Mouse (Mus musculus): Measurements from ENCODE around the gene Dnaja3. TPM values are rescaled to one million over a fixed set of nuclear protein-coding genes. Genes with fewer than 3 reads are reported as not detected.

Dnaja3 gene
- polyA plus RNA-seq, 1 experiment = 21.3 TPM

- H3K27ac ChIP-seq (ENCODE audit: insufficient read depth, low read depth, low read length) = no peak overlapping the region
- no peak overlapping the region for H3K4me3 ChIP-seq (ENCODE audit: insufficient read depth, low read length)
- TF ChIP-seq CTCF (IDR thresholded peaks at IDR 0.05; ENCODE audit: low read depth, low read length) (no peak), POLR2A (IDR thresholded peaks at IDR 0.05; ENCODE audit: borderline replicate concordance, low read depth, low read length) (no peak)
- H3K4me1 ChIP-seq (ENCODE audit: control insufficient read depth, insufficient read depth, low read length) = no peaks in the 10 kb centered on the region
Measured at GRCm38 (mm10) chr16:4598041-4598440, 41.7 kb upstream of the Dnaja3 start.

- H3K27ac ChIP-seq (ENCODE audit: insufficient read depth, low read depth, low read length) = no peak overlapping the region
- TF ChIP-seq POLR2A (IDR thresholded peaks at IDR 0.05; ENCODE audit: borderline replicate concordance, low read depth, low read length) (no peak), CTCF (IDR thresholded peaks at IDR 0.05; ENCODE audit: low read depth, low read length) (no peak)
- H3K4me3 ChIP-seq (ENCODE audit: insufficient read depth, low read length) = no peak overlapping the region
- H3K4me1 ChIP-seq (ENCODE audit: control insufficient read depth, insufficient read depth, low read length) = no peaks in the 10 kb centered on the region
Measured at GRCm38 (mm10) chr16:4598891-4599543, 40.8 kb upstream of the Dnaja3 start.

GRCm38 (mm10) chr16:4599616-4600015 is 40.2 kb upstream of the Dnaja3 start:
- TF ChIP-seq CTCF (IDR thresholded peaks at IDR 0.05; ENCODE audit: low read depth, low read length) = no peak
- no peak for TF ChIP-seq POLR2A (IDR thresholded peaks at IDR 0.05; ENCODE audit: borderline replicate concordance, low read depth, low read length)
- Histone ChIP-seq H3K4me3 (ENCODE audit: insufficient read depth, low read length) (no peak overlapping the region), H3K27ac (ENCODE audit: insufficient read depth, low read depth, low read length) (no peak overlapping the region), H3K4me1 (ENCODE audit: control insufficient read depth, insufficient read depth, low read length) (no peaks in the 10 kb centered on the region)

GRCm38 (mm10) chr16:4600701-4601310 is 39.0 kb upstream of the Dnaja3 start:
- no peak overlapping the region for H3K4me3 ChIP-seq (ENCODE audit: insufficient read depth, low read length)
- TF ChIP-seq CTCF (IDR thresholded peaks at IDR 0.05; ENCODE audit: low read depth, low read length) (no peak), POLR2A (IDR thresholded peaks at IDR 0.05; ENCODE audit: borderline replicate concordance, low read depth, low read length) (no peak)
- H3K4me1 ChIP-seq (ENCODE audit: control insufficient read depth, insufficient read depth, low read length) = peaks cover 1% of the 10 kb centered on the region; the same call in 1 of the 2 replicates
- no peak overlapping the region for H3K27ac ChIP-seq (ENCODE audit: insufficient read depth, low read depth, low read length)

- Histone ChIP-seq H3K27ac (ENCODE audit: insufficient read depth, low read depth, low read length) (no peak overlapping the region), H3K4me3 (ENCODE audit: insufficient read depth, low read length) (no peak overlapping the region), H3K4me1 (ENCODE audit: control insufficient read depth, insufficient read depth, low read length) (peaks cover 14% of the 10 kb centered on the region)
- TF ChIP-seq CTCF (IDR thresholded peaks at IDR 0.05; ENCODE audit: low read depth, low read length) (no peak), POLR2A (IDR thresholded peaks at IDR 0.05; ENCODE audit: borderline replicate concordance, low read depth, low read length) (no peak)
Measured at GRCm38 (mm10) chr16:4602189-4602588, 37.6 kb upstream of the Dnaja3 start.

GRCm38 (mm10) chr16:4602766-4603452 is 36.9 kb upstream of the Dnaja3 start:
- TF ChIP-seq POLR2A (IDR thresholded peaks at IDR 0.05; ENCODE audit: borderline replicate concordance, low read depth, low read length) (no peak), CTCF (IDR thresholded peaks at IDR 0.05; ENCODE audit: low read depth, low read length) (no peak)
- no peak overlapping the region for H3K27ac ChIP-seq (ENCODE audit: insufficient read depth, low read depth, low read length)
- peaks cover 14% of the 10 kb centered on the region for H3K4me1 ChIP-seq (ENCODE audit: control insufficient read depth, insufficient read depth, low read length)

GRCm38 (mm10) chr16:4603453-4603837 is 36.3 kb upstream of the Dnaja3 start:
- H3K4me1 ChIP-seq (ENCODE audit: control insufficient read depth, insufficient read depth, low read length) = peaks cover 14% of the 10 kb centered on the region
- no peak overlapping the region for H3K4me3 ChIP-seq (ENCODE audit: insufficient read depth, low read length)
- TF ChIP-seq POLR2A (IDR thresholded peaks at IDR 0.05; ENCODE audit: borderline replicate concordance, low read depth, low read length) = no peak
- no peak for TF ChIP-seq CTCF (IDR thresholded peaks at IDR 0.05; ENCODE audit: low read depth, low read length)
- H3K27ac ChIP-seq (ENCODE audit: insufficient read depth, low read depth, low read length) = no peak overlapping the region

More at GRCm38 (mm10) chr16:4602766-4603452, 36.9 kb upstream of the Dnaja3 start:
- no peak overlapping the region for H3K4me3 ChIP-seq (ENCODE audit: insufficient read depth, low read length)

- Histone ChIP-seq H3K4me3 (ENCODE audit: insufficient read depth, low read length) (no peak overlapping the region), H3K27ac (ENCODE audit: insufficient read depth, low read depth, low read length) (no peak overlapping the region), H3K4me1 (ENCODE audit: control insufficient read depth, insufficient read depth, low read length) (peaks cover 14% of the 10 kb centered on the region)
- TF ChIP-seq POLR2A (IDR thresholded peaks at IDR 0.05; ENCODE audit: borderline replicate concordance, low read depth, low read length) = no peak
Measured at GRCm38 (mm10) chr16:4604293-4604837, 35.4 kb upstream of the Dnaja3 start.

GRCm38 (mm10) chr16:4605514-4606131 is 34.2 kb upstream of the Dnaja3 start:
- TF ChIP-seq POLR2A (IDR thresholded peaks at IDR 0.05; ENCODE audit: borderline replicate concordance, low read depth, low read length) (no peak), CTCF (IDR thresholded peaks at IDR 0.05; ENCODE audit: low read depth, low read length) (no peak)
- Histone ChIP-seq H3K4me1 (ENCODE audit: control insufficient read depth, insufficient read depth, low read length) (peaks cover 14% of the 10 kb centered on the region), H3K4me3 (ENCODE audit: insufficient read depth, low read length) (no peak overlapping the region), H3K27ac (ENCODE audit: insufficient read depth, low read depth, low read length) (no peak overlapping the region)
